ENCODE assay signal across 8 mouse cellular contexts in genomic region chr15:83037755-83038483, GRCm38 (mm10). TPM values are rescaled to one million over a fixed set of nuclear protein-coding genes. Genes with fewer than 3 reads are reported as not detected.
DNase-seq lines count a peak whose midpoint lies in the region; ATAC-seq and TF ChIP-seq lines count a peak whose summit lies in the region.

No protein-coding gene starts in this region.

- no peaks in the 10 kb centered on the region for H3K36me3 ChIP-seq in midbrain, embryonic 10.5 days
- no peaks in the 10 kb centered on the region for H3K36me3 ChIP-seq in midbrain, embryonic 15.5 days (replicated peaks)
- no peaks in the 10 kb centered on the region for H3K36me3 ChIP-seq in intestine, postnatal 0 days (ENCODE audit: control insufficient read depth, insufficient read depth)
- H3K36me3 ChIP-seq in stomach, embryonic 15.5 days: no peaks in the 10 kb centered on the region

- H3K9ac ChIP-seq in midbrain, embryonic 15.5 days: no peak overlapping the region
- no peak overlapping the region for H3K9ac ChIP-seq in intestine, postnatal 0 days (ENCODE audit: low read depth, low read length)
- H3K9ac ChIP-seq in stomach, embryonic 15.5 days: no peak overlapping the region

- peak; percentile 89 for DNase-seq in midbrain, embryonic 10.5 days (ENCODE audit: low spot score)
- DNase-seq in gastrocnemius, adult 2 months: peak; percentile 91
- DNase-seq in left cerebral cortex, postnatal 36 days (ENCODE audit: low spot score in 2 of 2): peak; percentile 85 to 86
- DNase-seq in naive thymus-derived CD4-positive, alpha-beta T cell, adult 2 months (ENCODE audit: low read depth): peak; percentile 90

- no peak overlapping the region for H3K4me2 ChIP-seq in midbrain, embryonic 15.5 days
- no peak overlapping the region for H3K4me2 ChIP-seq in intestine, postnatal 0 days (replicated peaks; ENCODE audit: low read depth)
- no peak overlapping the region for H3K4me2 ChIP-seq in stomach, embryonic 15.5 days

- peaks cover 81% of the 10 kb centered on the region for H3K27me3 ChIP-seq in midbrain, embryonic 10.5 days (ENCODE audit: low read depth, poor library complexity, severe bottlenecking)
- H3K27me3 ChIP-seq in midbrain, embryonic 15.5 days (replicated peaks): peaks cover 8% of the 10 kb centered on the region; the same call in 1 of the 2 replicates
- no peaks in the 10 kb centered on the region for H3K27me3 ChIP-seq in intestine, postnatal 0 days (replicated peaks; ENCODE audit: control insufficient read depth, insufficient read depth, low read length)
- H3K27me3 ChIP-seq in stomach, embryonic 15.5 days (replicated peaks): peaks cover 9% of the 10 kb centered on the region

- peaks cover 50% of the 10 kb centered on the region for H3K4me1 ChIP-seq in midbrain, embryonic 10.5 days
- H3K4me1 ChIP-seq in midbrain, embryonic 15.5 days: peaks cover 61% of the 10 kb centered on the region
- H3K4me1 ChIP-seq in intestine, postnatal 0 days (replicated peaks; ENCODE audit: control insufficient read depth, insufficient read depth, low read length): peaks cover 5% of the 10 kb centered on the region; the same call in 1 of the 2 replicates
- H3K4me1 ChIP-seq in stomach, embryonic 15.5 days: peaks cover 47% of the 10 kb centered on the region

- intact Hi-C loops in gastrocnemius, adult 2 months (cut with DNase I): loop anchor here (1.0 to 2.0 kb wide), 3 partner anchors 139 to 233 kb away; no protein-coding TSS in a partner anchor
- intact Hi-C loops in left cerebral cortex, postnatal 36 days (cut with DNase I): loop anchor here (1.0 to 10.0 kb wide), 3 partner anchors 73 to 224 kb away; no protein-coding TSS in a partner anchor

- ATAC-seq in midbrain, embryonic 15.5 days (replicated peaks): no peak; the same call in 1 of the 2 replicates
- ATAC-seq in common myeloid progenitor, adult 5-6 weeks (replicated peaks; ENCODE audit: low read depth, poor library complexity, severe bottlenecking): peak; percentile 51
- ATAC-seq in intestine, postnatal 0 days: peak; percentile 95
- peak; percentile 42; the same call in 1 of the 2 replicates for ATAC-seq in stomach, embryonic 15.5 days (ENCODE audit: insufficient read depth, low FRiP score, low read depth)

- TF ChIP-seq CTCF in gastrocnemius, adult 2 months (IDR thresholded peaks at IDR 0.05): peak; percentile 99; the same call in 1 of the 2 replicates
- peak; percentile 99 for TF ChIP-seq CTCF in intestine, postnatal 0 days (IDR thresholded peaks at IDR 0.05; ENCODE audit: low read depth)

- WGBS in midbrain, embryonic 10.5 days: 7% methylated on average over 8 of the region's 8 CpGs
- 3% methylated on average over 8 of the region's 8 CpGs for WGBS in midbrain, embryonic 15.5 days
- WGBS in intestine, postnatal 0 days: 5% methylated on average over 8 of the region's 8 CpGs
- WGBS in stomach, embryonic 15.5 days: 7% methylated on average over 8 of the region's 8 CpGs

- H3K9me3 ChIP-seq in midbrain, embryonic 10.5 days (replicated peaks): no peaks in the 10 kb centered on the region
- no peaks in the 10 kb centered on the region for H3K9me3 ChIP-seq in midbrain, embryonic 15.5 days
- no peaks in the 10 kb centered on the region for H3K9me3 ChIP-seq in intestine, postnatal 0 days (ENCODE audit: control insufficient read depth)
- H3K9me3 ChIP-seq in stomach, embryonic 15.5 days: no peaks in the 10 kb centered on the region

- H3K4me3 ChIP-seq in midbrain, embryonic 10.5 days: no peak overlapping the region
- no peak overlapping the region for H3K4me3 ChIP-seq in midbrain, embryonic 15.5 days
- H3K4me3 ChIP-seq in gastrocnemius, adult 2 months: no peak overlapping the region
- H3K4me3 ChIP-seq in intestine, postnatal 0 days (ENCODE audit: low read depth, low read length): no peak overlapping the region
- H3K4me3 ChIP-seq in stomach, embryonic 15.5 days (replicated peaks): no peak overlapping the region

- 0 out of 2 replicates have a peak overlapping the region, but pooled peaks have one; percentile 28 for H3K27ac ChIP-seq in midbrain, embryonic 10.5 days (replicated peaks)
- H3K27ac ChIP-seq in midbrain, embryonic 15.5 days: no peak overlapping the region
- H3K27ac ChIP-seq in gastrocnemius, adult 2 months: no peak overlapping the region
- H3K27ac ChIP-seq in intestine, postnatal 0 days (ENCODE audit: low read depth, low read length): peak overlapping the region; percentile 64
- H3K27ac ChIP-seq in stomach, embryonic 15.5 days: no peak overlapping the region

RNA-seq across cellular contexts. Expression of gene Nfam1, which starts 4.8 kb away (rescaled TPM):
- polyA plus RNA-seq in midbrain, embryonic 10.5 days (2016; fragmentation: Nextera tagmentation; extraction: Ambion mirVana): 4.3 and 4.6 TPM in 2 replicates
- 2.9 TPM in 2 replicates for polyA plus RNA-seq in midbrain, embryonic 15.5 days (2015; fragmentation: Nextera tagmentation; extraction: Ambion mirVana)
- total RNA-seq in common myeloid progenitor, adult 5-6 weeks (2017): 23.1 and 25.0 TPM in 2 replicates
- total RNA-seq in gastrocnemius, adult 2 months (2021): under 1 TPM; 0.41 to 0.98 TPM
- polyA plus RNA-seq in intestine, postnatal 0 days (2015; fragmentation: Nextera tagmentation; extraction: Ambion mirVana): 1.1 and 1.2 TPM in 2 replicates
- total RNA-seq in left cerebral cortex, postnatal 36 days (2021): 1 to 10 TPM; 2.6 to 3.1 TPM
- polyA plus RNA-seq in stomach, embryonic 15.5 days (2015; fragmentation: Nextera tagmentation; extraction: Ambion mirVana): 5.6 and 5.9 TPM in 2 replicates

RNA-seq across cellular contexts. Expression of gene Tcf20, which starts 50.2 kb away (rescaled TPM):
- 7.5 and 8.4 TPM in 2 replicates for polyA plus RNA-seq in midbrain, embryonic 10.5 days (2016; fragmentation: Nextera tagmentation; extraction: Ambion mirVana)
- polyA plus RNA-seq in midbrain, embryonic 15.5 days (2015; fragmentation: Nextera tagmentation; extraction: Ambion mirVana): 15.1 and 15.9 TPM in 2 replicates
- 101 and 107 TPM in 2 replicates for total RNA-seq in common myeloid progenitor, adult 5-6 weeks (2017)
- 10 to 100 TPM; 28.9 to 33.6 TPM for total RNA-seq in gastrocnemius, adult 2 months (2021)
- polyA plus RNA-seq in intestine, postnatal 0 days (2015; fragmentation: Nextera tagmentation; extraction: Ambion mirVana): 3.9 and 4.1 TPM in 2 replicates
- 100 to 1,000 TPM; 210 to 218 TPM for total RNA-seq in left cerebral cortex, postnatal 36 days (2021)
- polyA plus RNA-seq in stomach, embryonic 15.5 days (2015; fragmentation: Nextera tagmentation; extraction: Ambion mirVana): 8.3 and 8.6 TPM in 2 replicates

RNA-seq across cellular contexts. Expression of gene Serhl, which starts 51.4 kb away (rescaled TPM):
- 54.2 and 56.0 TPM in 2 replicates for polyA plus RNA-seq in midbrain, embryonic 10.5 days (2016; fragmentation: Nextera tagmentation; extraction: Ambion mirVana)
- polyA plus RNA-seq in midbrain, embryonic 15.5 days (2015; fragmentation: Nextera tagmentation; extraction: Ambion mirVana): 24.9 and 27.8 TPM in 2 replicates
- 30.7 and 35.2 TPM in 2 replicates for total RNA-seq in common myeloid progenitor, adult 5-6 weeks (2017)
- total RNA-seq in gastrocnemius, adult 2 months (2021): 10 to 100 TPM; 22.8 to 29.1 TPM
- polyA plus RNA-seq in intestine, postnatal 0 days (2015; fragmentation: Nextera tagmentation; extraction: Ambion mirVana): 58.5 and 65.6 TPM in 2 replicates
- total RNA-seq in left cerebral cortex, postnatal 36 days (2021): 10 to 100 TPM in 1 of 2 experiments, 1 to 10 TPM in 1; 9.3 to 12.3 TPM
- 54.2 and 56.2 TPM in 2 replicates for polyA plus RNA-seq in stomach, embryonic 15.5 days (2015; fragmentation: Nextera tagmentation; extraction: Ambion mirVana)

Comparison
In these comparisons a context has a peak if more than half of its experiments do, and no peak if none do; other contexts are left out.
1. H3K27ac ChIP-seq: peak in midbrain, embryonic 10.5 days (single experiment) and intestine, postnatal 0 days (single experiment); none in midbrain, embryonic 15.5 days (single experiment), gastrocnemius, adult 2 months (single experiment) and stomach, embryonic 15.5 days (single experiment).
2. Peak in every context shown above with its lines, with median percentiles within 50 percentile points of each other: DNase-seq.